Mouse (Mus musculus): Measurements from ENCODE around the gene Pola1. TPM values are rescaled to one million over a fixed set of nuclear protein-coding genes. Genes with fewer than 3 reads are reported as not detected.
A peak's percentile ranks its signal among the peaks of the same experiment; 100 is the strongest.

Pola1 gene
- 2.0 and 3.3 TPM in 2 replicates for polyA plus RNA-seq (2012; rRNA removed)

DNA sequence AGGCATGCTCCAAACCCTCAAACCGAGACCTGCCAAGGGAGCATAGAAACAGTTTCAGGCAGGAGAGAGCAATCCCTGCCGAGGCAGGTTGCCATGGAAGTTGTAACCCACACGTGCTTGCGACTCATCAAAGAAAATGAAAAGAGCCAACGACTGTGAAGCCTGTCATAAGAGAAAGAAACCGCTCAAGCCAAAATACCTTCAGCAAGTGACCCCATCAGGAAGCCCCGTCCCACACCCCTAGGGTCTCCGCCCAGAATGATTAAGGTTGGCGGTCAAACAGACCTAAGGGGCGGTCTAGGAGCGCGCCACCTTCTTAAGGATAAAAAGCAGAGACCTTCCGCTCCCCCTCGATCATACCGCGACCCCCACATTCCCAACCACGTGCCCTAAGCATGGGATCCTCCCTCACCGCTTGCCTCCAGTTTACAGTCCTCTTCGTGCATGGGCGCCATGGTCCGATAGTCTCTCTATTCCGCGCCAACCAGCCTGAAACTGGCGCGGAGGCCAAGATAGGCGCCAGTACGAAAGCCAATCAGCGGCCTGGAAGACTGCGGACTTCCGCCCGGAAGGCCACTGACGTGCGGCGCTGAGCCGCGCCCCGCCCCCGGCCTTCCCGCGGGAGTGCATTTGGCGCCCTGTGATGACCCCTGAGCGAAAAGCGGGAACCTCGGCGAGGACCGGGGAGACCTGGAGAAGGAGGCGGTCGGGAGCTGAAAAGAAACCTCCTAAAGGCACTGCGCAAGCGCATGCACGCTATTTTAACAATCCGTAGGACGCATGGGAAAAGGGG is at the start of gene Pola1:
Gene Pola1 (minus strand): TSS at position 499 of the 793 bp plus-strand sequence.
- peak; percentile 55 for DNase-seq (ENCODE audit: low spot score)

DNA sequence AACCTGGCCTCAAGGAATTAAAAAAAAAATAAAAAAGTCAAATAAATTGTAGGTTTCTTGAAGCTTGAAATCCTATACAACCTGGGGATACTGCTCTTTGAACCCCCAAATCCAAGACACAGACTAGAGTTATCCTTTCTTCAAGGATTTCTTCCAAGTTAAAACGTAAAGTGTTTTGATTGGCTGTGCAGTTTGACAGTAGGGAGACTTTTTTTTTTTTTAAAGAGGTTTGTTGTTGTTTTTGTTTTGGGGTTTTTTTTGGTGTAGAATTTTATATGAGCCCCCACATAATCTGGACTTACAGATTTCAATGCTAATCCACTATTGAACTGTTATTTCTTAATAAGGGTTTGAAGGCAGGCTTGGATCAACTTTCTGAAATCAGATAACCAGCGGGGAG is 44.3 kb upstream of the Pola1 start:
- no peak for DNase-seq (ENCODE audit: low spot score)

DNA sequence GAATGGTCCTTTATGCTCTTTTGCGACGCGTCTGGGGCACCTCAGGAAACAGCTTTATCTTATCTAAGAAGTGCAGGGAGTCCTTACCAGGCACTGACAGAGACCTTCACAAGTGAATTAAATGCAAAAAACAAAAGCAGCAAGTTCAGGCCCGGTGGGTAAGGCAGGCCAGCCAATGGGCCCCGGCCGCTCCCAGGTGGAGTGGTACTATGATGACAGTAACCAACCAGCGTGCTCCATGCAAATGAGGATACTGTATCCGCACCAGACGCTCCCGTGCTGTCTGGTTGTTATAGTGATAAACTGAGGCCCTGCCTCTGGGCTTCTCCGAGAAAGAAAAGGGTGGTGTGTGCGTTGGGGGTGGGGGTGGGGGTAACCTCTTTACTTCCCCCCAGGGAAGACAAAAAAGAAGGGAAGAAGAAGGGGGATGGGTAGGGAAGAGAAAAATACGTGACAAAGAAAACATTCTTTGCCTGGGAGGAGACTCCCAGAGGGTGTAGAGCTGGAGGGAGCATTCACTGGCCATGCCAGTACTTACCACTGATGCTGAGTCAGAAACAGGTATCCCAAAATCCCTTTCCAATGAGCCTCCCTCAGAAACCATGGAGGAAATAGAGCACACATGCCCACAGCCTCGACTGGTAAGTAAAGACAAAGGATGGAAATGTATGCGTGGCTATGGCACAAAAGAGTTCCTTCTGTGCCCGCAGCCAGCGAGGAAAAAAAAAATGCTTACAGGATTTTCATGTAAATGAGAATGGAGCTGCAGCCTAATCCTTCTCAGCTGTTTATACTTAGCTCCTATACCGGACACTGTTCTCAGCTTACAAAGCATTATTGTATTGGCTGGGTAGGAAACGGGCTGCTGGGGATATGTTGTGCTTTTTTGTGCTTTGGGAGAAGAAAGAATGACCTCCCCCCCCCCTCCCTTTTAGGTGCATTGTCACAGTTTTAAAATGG is 43.2 kb upstream of the Pola1 start:
- DNase-seq (ENCODE audit: low spot score) = no peak

DNA sequence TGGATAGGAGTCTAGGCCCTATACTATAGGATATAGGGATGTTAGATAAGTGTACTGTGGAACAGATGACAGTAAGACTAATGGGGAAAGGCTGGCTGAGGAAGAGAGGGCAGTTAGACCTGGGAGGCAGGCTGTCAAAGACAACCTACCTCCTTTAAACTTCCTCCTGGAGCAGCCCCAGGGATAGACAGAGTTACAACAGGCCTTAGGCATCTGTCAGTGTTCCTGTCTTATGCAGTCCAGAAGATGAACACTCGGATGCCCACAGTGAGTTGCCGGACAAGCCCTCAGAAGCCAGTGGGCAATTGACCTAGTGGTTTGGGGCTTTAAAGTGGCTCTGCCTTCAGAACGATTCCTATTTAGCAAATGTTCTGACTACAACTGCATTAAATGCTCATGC is 42.5 kb upstream of the Pola1 start:
- DNase-seq (ENCODE audit: low spot score) = no peak

DNA sequence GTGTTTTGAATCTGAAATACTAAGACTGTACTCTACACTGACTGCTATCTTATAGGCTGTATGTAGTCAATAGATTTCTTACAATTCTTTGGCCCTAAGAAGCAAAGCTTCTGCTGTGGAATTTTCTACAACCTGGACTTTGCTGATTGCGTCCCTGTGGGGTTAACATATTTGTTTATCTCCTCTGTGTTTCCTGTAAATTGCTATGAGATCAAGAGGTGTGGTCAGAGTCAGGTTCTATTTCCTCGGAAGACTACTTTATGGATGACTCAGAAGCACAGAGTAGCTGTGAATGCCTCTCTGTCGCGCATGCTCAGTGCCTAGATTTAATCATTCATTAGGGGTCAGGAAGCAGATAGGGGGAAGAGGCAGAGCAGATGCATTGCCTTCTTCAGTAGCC is 32.8 kb upstream of the Pola1 start:
- DNase-seq (ENCODE audit: low spot score) = no peak

DNA sequence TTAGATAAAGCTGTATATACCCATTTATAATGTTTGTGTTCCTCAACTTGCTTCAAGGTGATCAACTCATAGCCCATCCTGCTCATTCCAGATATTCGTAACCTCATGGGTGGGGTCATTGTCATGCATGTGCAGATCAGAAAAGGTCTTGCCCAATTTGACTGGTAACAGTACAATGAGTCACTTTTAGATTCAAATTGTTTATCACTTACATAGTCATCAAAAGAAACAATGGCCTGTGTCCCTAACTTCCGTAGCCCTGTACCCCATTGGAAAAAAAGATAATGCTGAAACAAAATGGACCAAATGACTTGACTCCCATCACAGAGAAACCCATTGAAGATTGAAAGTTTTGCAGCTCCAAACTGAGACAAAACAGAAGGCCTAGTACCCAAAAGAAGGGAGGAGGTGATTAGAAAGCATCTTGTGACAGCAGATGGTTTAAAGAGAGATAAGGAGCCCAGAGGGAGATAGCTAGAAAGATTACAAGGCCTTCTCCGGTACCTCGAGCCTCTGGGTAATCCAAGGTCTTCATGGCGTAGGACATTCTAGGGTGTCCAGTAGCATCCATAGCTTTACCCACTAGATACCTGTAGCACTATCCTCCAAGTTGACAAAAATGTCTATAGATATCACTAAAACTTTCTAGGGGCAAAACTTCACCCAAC is 32.1 kb upstream of the Pola1 start:
- no peak for DNase-seq (ENCODE audit: low spot score)

DNA sequence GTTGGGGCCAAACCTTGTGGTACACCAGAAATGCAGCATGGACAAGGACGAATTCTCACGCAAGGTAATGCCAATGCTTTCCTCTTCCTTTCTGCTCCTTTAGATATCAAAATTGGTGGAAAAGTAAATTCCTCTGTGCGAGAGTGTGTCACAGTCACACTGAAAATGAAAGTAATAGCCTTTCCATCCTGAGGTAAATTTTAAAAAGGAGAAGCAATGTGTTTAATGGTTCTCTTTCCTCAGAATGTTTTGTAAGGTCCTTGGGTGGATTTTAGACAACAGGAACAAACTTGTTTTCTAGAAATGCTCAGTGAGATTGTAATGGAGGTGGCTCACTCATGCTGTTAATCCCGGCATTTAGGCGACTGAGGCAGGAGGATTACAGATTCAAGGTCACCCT is 23.2 kb upstream of the Pola1 start:
- DNase-seq (ENCODE audit: low spot score) = no peak

DNA sequence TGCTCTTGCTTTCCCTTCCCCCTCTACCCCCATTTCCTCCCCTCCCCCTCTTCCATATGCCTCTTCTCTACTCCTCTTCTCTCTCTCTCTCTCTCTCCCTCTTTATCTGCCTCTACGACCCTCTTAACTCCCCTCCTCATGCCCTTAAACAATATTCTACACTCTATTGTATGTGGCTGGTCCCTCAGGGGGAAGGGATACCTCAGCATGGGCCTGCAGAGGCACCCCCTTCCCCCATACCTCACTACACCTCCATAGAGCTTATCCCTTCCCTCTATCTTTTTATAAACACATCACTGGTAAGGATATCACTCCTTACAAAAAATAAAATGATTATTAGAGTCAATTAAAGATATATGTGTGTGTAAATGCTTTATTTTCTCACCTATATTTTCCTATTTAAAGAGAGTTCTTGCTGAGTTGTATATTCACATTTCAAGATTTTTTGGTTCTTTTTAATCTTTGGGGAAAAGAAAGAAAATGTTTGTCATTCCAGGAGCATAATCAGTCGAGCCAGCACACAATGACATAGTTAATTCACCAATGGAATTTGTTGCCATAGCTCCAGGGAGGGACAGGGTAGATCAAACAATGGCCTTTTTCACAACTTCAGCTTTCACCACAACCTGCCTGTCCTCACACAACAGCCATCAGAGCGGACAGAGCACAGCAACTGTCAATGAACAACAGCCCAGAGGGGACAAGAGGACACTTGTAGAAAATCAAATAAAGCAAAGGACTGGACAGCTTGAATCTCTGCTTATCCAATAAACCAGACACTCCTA is 22.5 kb upstream of the Pola1 start, which contains the start of gene Pcyt1b:
Gene Pcyt1b (plus strand): TSS at position 646 of the 785 bp plus-strand sequence.
- no peak for DNase-seq (ENCODE audit: low spot score)

DNA sequence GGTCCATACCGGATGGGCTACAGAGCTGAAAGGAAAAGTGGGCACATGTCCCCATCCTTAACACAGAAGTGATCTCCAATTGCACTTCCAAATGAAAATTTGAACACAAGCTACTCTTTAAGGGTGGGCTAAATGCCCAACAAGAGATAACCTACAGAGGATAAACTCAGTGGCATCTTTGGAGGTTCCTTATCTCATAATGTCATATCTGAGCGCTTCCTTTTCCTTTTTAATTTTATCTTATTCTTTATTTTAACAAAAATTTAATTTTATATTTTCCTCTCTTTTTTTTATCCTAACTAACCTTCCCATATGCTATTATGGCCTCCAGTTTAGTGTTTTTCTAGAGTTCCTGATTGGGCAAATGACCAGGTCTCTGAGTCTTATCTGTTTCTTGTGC is 18.8 kb upstream of the Pola1 start:
- no peak for DNase-seq (ENCODE audit: low spot score)

DNA sequence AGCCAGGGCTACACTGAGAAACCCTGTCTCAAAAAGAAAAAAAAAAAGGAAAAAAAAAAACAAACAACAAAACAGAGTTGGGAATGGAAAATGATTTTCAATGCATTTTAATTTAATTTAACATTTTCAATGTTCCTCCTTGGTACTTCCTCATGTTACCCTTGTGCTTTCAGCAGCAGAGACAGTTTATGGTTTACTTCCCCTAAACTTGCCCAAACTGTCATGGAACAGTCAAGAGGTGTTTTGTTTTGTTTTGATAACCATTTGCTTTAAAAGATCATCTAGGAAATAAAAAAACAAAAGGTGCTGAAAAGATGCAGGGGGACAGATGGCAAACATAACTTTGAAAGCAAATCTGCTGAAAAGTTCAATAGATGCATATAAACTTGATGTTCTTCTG is 12.1 kb upstream of the Pola1 start:
- no peak for DNase-seq (ENCODE audit: low spot score)

DNA sequence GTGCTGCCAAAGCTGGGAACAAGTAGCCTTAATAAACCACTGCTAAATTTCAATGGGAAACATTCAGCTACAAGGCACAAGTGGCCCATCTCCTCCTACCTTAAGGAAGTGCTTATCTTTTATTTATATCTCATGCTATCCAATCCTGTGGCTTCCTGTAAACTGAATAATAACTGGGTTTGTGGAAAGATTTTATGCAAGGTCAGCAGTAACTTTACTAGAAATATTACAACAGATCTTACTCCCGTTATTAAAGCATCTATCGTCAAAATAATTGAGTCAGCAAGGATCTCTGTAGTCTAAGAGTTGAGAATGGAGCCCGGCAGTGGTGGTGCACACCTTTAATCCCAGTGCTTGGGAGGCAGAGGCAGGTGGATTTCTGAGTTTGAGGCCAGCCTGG is 11.6 kb upstream of the Pola1 start:
- no peak for DNase-seq (ENCODE audit: low spot score)

DNA sequence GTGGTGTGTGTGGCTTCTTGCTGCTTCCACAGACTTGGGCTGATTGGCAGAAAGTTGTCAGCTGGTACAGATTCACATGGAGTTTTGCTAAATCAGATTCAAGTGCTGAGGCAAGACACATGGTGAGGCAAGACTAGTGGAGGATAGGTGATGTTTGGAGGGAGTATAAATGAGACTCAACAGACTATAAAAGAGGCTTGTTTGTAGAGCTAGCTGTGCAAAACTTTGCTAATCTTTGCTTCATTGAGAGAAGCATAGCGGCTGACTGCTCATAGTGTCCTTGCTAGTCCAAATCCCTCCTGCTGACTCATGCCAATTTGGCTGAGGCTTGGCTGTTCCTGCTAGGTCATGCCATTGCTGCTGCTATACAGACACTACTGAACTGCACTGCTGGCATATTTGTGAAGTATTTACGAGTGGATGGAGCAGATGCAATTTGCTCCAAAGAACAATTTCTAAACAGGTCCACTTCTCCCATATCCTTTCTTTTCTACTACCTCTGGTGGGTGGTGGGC is 3.0 kb upstream of the Pola1 start:
- DNase-seq (ENCODE audit: low spot score) = no peak

DNA sequence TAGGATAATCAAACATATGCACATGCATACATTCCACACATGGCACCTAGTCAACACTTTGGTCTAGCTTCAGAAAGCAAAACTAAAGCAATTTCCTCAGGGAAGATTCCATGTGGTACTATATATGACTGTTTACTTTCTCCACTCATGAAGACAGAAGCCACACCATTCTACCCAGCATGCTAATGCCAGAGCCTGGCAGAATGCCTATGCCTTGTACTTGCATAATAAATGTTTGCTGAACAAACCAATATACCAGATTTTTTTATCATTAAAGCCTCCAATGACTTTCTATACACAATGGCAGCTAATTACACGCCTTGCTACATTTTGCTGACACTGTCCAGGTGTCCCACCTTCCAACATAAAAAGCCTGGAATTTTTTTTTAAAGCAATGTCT is 1.7 kb downstream of the Pola1 start:
- no peak for DNase-seq (ENCODE audit: low spot score)

DNA sequence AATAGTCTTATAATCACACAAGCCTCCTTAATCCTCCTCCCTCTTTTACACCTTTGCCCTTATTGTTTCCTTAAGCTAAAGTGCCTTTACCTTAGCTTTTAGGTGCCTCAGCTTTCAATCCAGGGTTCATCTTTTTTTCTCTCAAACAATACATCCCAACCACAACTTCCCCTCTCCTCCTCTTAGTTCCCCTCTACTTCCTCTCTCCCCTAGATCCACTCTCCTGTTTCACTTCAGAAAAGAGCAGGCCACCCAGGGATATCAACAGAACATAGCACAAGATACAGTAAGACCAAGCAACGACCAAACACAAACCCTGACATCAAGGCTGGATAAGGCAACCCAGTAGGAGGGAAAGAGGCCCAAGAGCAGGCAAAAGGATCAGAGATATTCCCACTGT is 29.7 kb downstream of the Pola1 start:
- no peak for DNase-seq (ENCODE audit: low spot score)

DNA sequence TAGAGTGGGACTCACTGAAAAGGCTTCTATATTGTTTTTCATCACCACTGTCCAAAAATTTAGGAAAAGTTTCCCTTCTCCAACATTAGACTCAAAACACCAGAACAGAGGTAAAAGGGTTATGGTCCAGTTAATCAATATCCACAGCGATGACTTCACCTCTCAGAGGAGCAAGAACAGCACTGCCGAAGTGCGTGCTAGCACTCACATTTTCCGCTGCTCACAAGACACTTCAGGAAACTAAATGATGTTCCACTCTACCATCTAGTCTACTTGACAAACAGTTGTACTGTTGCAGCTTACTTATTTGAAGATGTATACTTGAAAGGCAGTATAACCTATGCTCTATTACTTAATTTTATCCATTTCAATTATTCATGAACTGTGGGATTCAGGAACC is 37.7 kb downstream of the Pola1 start:
- no peak for DNase-seq (ENCODE audit: low spot score)

DNA sequence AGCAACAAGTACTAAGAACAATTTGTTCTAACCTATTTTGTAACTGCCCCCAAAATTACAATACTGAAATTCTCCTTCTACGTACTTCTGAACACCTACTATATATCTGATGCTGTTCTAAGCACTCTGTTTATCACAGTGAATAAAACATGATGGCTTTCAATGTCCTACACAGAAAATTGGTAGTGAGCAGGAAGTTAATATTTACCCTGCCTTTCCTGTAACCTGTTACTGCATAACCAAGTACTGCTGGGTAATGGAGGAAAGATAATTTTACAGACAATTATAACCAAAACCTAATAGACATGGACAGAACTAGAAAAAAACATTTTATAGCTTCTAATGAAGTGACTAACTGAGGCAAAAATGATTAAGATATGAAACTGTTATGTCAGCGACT is 51.0 kb downstream of the Pola1 start:
- no peak for DNase-seq (ENCODE audit: low spot score)

DNA sequence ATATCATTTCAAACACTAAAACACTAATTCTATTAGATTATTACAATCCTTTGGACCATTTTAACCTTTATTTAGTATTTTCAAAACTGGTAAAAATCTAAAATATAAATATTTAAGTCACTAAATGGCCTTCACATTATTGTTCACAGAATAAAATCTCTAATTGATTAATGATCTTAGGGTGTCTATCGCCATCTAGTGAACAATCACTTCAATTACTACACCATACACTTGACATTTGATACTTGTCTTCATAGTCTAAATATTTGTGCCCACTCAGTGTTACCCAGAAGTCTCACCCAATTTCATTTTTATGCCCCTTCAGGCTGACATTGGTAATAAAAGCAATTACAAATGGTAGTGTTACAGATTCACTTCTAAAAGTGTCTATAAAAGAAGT is 74.8 kb downstream of the Pola1 start:
- no peak for DNase-seq (ENCODE audit: low spot score)

DNA sequence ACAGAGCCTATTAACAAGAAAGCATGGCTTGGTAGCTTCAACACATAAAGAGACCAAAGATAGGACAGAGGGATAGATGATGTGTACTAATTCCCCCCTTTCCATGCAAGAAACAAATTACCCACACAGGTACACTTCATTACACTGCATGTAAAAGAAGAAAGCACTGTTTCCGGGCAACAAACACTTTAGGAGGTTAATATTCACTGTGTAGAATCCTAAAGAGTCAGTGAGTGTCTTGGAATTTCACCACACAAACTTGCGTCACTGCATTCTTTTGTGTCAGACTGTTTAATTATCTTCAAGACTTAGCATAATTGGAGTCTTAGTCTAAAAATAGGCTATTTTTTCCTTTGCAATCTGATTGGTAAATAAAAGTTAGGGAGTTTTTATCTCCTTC is 92.2 kb downstream of the Pola1 start:
- DNase-seq (ENCODE audit: low spot score) = no peak

DNA sequence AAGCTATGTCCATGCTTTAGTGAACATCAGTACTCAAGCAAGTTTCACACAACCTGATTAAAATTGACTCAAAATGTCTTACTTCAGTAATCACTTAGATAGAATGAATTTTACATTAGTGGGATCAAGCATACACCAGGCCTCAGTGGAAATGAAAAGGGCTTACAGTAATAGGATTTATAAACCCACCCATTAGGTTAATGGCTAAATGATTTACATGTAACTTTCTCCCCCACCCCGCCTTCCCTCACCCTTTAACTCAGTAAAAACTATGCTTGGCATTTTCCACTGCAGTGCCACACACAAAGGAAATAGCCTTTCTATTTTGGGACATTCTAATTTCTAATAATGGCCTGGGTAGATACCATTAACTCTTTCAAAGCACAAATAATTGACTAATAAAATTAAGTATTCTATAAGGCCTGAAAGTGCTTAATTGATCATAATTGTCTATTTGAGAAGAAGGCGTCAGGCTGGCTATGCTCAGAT is 129.0 kb downstream of the Pola1 start:
- DNase-seq (ENCODE audit: low spot score) = no peak

DNA sequence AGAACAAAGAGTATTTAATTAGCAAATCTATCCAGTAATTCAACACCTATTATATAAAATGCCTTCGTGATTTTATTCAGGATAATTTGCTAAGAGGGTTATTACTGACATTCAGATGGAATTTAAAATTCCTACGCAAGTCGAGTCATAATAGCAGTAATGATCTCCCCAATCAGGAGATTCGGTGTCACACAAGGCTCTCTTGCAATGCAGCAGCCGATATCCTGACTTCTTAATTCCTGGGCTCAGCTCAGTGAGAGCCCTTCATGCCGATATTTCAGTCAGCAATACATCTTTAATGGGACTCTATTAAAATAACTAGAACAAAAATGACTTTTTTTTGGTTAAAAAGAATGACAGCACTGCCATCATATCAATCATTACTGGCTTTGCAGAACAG is 134.4 kb downstream of the Pola1 start:
- DNase-seq (ENCODE audit: low spot score) = no peak

DNA sequence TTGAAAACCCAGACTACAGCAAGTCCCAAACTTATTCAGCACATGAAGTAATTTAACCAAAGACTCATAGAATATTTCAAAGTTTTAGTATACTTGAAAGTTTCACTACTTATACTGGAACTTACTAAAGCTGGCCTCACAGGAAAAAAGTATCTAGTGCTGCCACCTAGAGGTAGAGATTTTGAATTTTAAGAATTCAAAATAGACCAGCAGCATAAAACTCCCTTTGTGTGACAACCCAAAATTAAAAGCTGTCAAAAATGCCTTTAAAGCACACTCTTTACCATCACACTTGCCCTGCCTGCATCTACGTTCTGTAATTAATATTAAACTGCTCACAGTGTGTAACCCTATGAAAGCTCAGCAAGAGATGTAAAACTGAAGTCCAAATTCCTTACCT is 166.2 kb downstream of the Pola1 start:
- no peak for DNase-seq (ENCODE audit: low spot score)

Measured in urinary bladder, adult 2 months (tissue).